Mouse (Mus musculus) CH12F3 (cell line): Measurements from ENCODE around the gene Tbc1d15.
"Not testable (repeated sequence)": the region's sequence is repeated elsewhere in the genome, so short reads cannot be mapped to it uniquely, and the experiment has no call there.

ENCODE experiments used
- in situ Hi-C: fragments of 300-500 bp; cut with MboI; formaldehyde crosslinking; loops from 2 replicates; pipeline ENCODE4 v1.14.3; 2020; ENCODE audit warnings: low sequenced_read_pairs

The Tbc1d15 gene

DNA sequence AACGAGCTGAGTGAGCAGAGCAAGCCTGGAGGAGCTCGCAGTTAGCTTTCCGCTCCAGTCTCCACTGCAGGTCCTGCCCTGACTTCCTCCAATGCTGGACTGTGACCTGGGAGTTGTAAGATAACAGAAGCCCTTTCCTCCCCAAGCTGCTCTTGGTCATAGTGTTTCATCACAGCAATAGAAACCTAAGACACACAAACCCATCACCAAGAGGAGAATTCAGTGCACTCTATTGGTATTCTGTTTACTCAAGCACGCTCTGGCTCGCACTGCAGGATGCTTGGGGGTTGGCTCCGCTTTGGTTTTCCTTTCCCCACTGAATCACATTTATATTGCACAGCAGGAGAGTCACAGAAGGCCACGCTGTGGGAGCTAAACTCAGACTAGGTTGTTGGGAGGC lies 3.2 kb downstream of the Tbc1d15 start:
- in situ Hi-C loops, result no loop called here

GRCm38 (mm10) chr10:115245488-115245887 lies 5.8 kb downstream of the Tbc1d15 start:
- in situ Hi-C loops, result no loop called here

GRCm38 (mm10) chr10:115241082-115241595 lies 10.1 kb downstream of the Tbc1d15 start:
- in situ Hi-C loops, result no loop called here

GRCm38 (mm10) chr10:115237931-115238330 lies 13.3 kb downstream of the Tbc1d15 start:
- in situ Hi-C loops, result no loop called here

DNA sequence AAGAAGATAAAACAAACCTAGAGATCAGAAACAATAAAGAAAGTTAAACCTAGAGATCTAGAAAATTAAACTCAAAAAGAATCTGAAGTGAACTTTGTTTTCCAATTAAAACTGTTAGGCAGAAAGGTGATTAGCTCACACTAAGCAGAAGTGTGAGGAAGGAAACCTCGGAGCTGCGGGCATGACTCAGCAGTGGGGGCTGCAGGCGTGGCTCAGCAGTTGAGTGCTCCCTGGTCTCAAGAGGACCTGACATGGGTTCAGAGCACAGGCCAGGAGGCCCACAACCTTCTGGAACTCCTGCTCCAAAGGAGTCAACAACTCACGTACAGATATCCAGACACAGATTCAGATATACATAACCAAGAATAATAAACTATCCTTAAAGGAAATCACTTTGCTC lies 14.5 kb downstream of the Tbc1d15 start:
- in situ Hi-C loops, result no loop called here

DNA sequence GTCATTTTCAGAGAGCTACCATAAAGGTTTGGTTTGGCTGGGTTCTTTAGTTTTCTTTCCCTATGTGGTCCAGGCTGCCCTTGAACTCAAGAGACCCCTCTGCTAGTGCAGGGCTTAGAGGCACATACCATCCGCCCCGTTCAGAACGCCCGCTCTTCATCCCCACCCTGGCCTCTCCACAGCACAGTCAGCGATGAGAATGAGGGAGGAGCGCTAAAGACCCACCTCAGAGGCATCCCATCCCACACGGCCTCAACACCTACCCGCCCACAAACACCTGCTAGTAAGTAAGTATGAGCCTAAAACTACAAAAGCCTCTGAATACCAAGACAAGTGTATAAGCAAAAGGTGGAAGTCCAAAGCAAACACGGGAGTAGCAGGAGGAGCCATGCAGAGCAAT lies 15.8 kb downstream of the Tbc1d15 start:
- in situ Hi-C loops, result no loop called here

- in situ Hi-C loops, result no loop called here
These were observed 17.5 kb downstream of the Tbc1d15 start for GRCm38 (mm10) chr10:115233798-115234197.

- in situ Hi-C loops, result no loop called here
These were observed 18.8 kb downstream of the Tbc1d15 start for GRCm38 (mm10) chr10:115232513-115232912.

GRCm38 (mm10) chr10:115229023-115229422 lies 22.2 kb downstream of the Tbc1d15 start:
- in situ Hi-C loops, result no loop called here

GRCm38 (mm10) chr10:115226586-115226985 lies 24.7 kb downstream of the Tbc1d15 start:
- in situ Hi-C loops, result no loop called here

DNA sequence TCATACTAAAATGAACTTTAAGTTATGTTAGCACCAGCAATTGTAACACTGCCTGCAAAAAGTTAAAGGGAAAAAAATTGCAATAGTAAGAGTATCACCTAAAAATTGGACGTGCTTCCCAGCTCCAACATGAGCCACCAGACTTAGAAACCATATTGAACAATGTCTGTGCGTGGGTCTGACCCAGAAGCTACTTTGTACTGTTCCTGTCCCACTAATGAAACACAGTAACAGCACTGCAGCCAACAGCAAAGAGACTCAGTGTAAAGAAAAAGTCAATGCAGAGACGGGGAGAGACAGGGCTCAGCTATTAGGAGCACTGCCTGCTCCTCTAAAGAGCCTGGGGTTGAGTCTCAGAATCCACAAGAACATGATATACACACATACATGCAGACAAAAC lies 27.4 kb downstream of the Tbc1d15 start:
- in situ Hi-C loops, result no loop called here

GRCm38 (mm10) chr10:115212916-115213580 lies 38.2 kb downstream of the Tbc1d15 start:
- in situ Hi-C loops, result no loop called here

DNA sequence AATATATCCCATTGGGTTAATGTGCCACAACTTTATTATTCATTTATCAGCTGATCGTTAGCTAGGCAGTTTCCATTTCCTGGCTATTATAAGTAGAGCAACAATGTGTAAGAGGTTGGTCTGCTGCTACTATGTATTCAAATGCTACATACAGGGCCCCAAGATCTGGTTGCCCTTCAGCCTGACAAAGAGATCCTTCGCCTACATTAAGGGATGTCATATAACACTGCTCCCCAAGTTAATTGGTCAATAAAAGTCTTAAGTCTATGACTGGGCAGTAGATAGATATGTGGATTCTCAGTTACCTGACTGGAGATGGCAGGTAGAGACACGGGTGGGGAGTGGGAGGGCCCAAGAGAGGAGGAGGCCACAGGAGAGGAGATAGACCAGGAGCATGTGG lies 45.4 kb downstream of the Tbc1d15 start:
- in situ Hi-C loops, result no loop called here

- in situ Hi-C loops, result no loop called here
These were observed 46.0 kb downstream of the Tbc1d15 start for GRCm38 (mm10) chr10:115205284-115205683.

GRCm38 (mm10) chr10:115191214-115191613 lies 60.1 kb downstream of the Tbc1d15 start:
- in situ Hi-C loops, result no loop called here

GRCm38 (mm10) chr10:115187390-115187789 lies 63.9 kb downstream of the Tbc1d15 start:
- in situ Hi-C loops, result no loop called here

DNA sequence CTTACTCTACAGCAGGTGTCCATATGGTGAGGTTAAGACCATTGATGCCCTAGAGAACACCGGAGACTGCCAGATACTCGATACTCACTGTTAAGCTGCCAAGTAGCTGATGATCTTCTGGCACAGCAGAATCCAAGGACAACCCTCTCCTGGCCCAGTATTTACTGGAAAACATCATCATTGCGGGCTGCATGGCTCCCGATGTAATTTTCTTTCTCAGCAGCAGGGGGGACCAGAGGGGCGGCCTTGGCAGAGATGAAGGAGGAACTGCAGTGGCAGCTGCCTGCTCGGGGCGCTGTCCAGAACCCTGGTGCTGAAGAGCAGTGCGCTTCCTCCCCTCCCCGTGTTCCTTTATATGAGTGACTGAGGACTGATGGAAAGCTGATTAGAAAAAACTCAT lies 66.6 kb downstream of the Tbc1d15 start, which contains the start of gene Tph2:
Gene Tph2, minus strand, starts transcription at position 326 of the 400 bp plus-strand sequence.
- in situ Hi-C loops, result no loop called here

DNA sequence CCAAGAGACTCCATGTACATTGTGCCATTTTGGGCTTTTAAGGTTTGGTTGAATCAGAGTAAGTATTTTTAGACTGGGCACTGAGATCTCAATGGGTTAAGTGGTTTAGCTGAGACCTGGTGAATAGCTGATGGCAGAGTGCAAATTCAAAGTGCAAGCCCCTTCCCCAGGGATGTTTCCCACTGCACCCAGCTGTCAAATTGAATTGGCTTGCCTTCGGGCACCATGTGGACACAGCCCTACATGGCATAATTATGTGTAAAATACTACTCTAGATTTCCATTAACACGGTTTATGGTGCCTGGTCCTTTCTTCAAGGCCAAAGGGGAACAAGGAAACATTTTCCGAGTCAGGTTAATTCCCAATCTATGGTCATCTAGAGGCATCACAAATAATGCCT lies 70.2 kb downstream of the Tbc1d15 start:
- in situ Hi-C loops, result no loop called here

GRCm38 (mm10) chr10:115178019-115178418 lies 73.2 kb downstream of the Tbc1d15 start:
- in situ Hi-C loops, result not testable (repeated sequence)

- in situ Hi-C loops, result no loop called here
These were observed 75.7 kb downstream of the Tbc1d15 start for GRCm38 (mm10) chr10:115175591-115175991.

GRCm38 (mm10) chr10:115173336-115173735 lies 77.9 kb downstream of the Tbc1d15 start:
- in situ Hi-C loops, result no loop called here

GRCm38 (mm10) chr10:115171351-115171818 lies 79.9 kb downstream of the Tbc1d15 start:
- in situ Hi-C loops, result no loop called here
